Mouse (Mus musculus) megakaryocyte-erythroid progenitor cell, adult 5-6 weeks (primary cell): ENCODE data around the gene Hs6st1. TPM values are rescaled to one million over a fixed set of nuclear protein-coding genes. Genes with fewer than 3 reads are reported as not detected.
A peak's percentile ranks its signal among the peaks of the same experiment; 100 is the strongest.
"Not testable (repeated sequence)": the region's sequence is repeated elsewhere in the genome, so short reads cannot be mapped to it uniquely, and the experiment has no call there.

Experiments used
- ATAC-seq: replicated peaks from 2 replicates; pipeline ENCODE4 v1.8.0; 2016; ENCODE audit warnings: mild to moderate bottlenecking, inconsistent platforms; ENCODE audit not compliant: severe bottlenecking, poor library complexity, low FRiP score, low TSS enrichment
- total RNA-seq, 2 experiments: library from RNA; stranded (forward) in 1 of 2; stranded (reverse) in 1 of 2; fragments of 200-1000, 215-1000 nt in 1 of 2; fragments of >200 nt in 1 of 2; fragmentation: Nextera tagmentation in 1 of 2; gene quantifications; 2 replicates each; pipeline ENCODE4 v1.2.3; 2014 to 2017

Hs6st1 gene
- 50.8 and 62.3 TPM in 2 replicates for total RNA-seq (2014; fragmentation: Nextera tagmentation)
- 18.3 and 30.2 TPM in 2 replicates for total RNA-seq (2017)

- peak; percentile 42 for ATAC-seq
Measured at GRCm38 (mm10) chr1:36068076-36068475, at the start of gene Hs6st1. Hs6st1 (plus strand) TSS chr1:36068400.

- ATAC-seq, result no peak
Measured at GRCm38 (mm10) chr1:36018617-36019016, 49.6 kb upstream of the Hs6st1 start.

GRCm38 (mm10) chr1:36019161-36019560, 49.0 kb upstream of the Hs6st1 start:
- no peak for ATAC-seq

GRCm38 (mm10) chr1:36020315-36020714, 47.9 kb upstream of the Hs6st1 start:
- no peak for ATAC-seq

- ATAC-seq, result no peak
Measured at GRCm38 (mm10) chr1:36030421-36030821, 37.8 kb upstream of the Hs6st1 start.

GRCm38 (mm10) chr1:36038769-36039168, 29.4 kb upstream of the Hs6st1 start:
- ATAC-seq, result no peak

- ATAC-seq, result no peak
Measured at GRCm38 (mm10) chr1:36042072-36042471, 26.1 kb upstream of the Hs6st1 start.

- not testable (repeated sequence) for ATAC-seq
Measured at GRCm38 (mm10) chr1:36043793-36044192, 24.4 kb upstream of the Hs6st1 start.

- ATAC-seq, result no peak
Measured at GRCm38 (mm10) chr1:36044288-36044687, 23.9 kb upstream of the Hs6st1 start.

GRCm38 (mm10) chr1:36052672-36053071, 15.5 kb upstream of the Hs6st1 start:
- no peak for ATAC-seq

- ATAC-seq, result no peak
Measured at GRCm38 (mm10) chr1:36053566-36053965, 14.6 kb upstream of the Hs6st1 start.

GRCm38 (mm10) chr1:36054182-36054966, 13.8 kb upstream of the Hs6st1 start:
- peak; percentile 99 for ATAC-seq

- ATAC-seq, result no peak; the same call in 1 of the 2 replicates
Measured at GRCm38 (mm10) chr1:36054967-36055357, 13.2 kb upstream of the Hs6st1 start.

GRCm38 (mm10) chr1:36059351-36059750, 8.8 kb upstream of the Hs6st1 start:
- ATAC-seq, result no peak

- ATAC-seq, result no peak
Measured at GRCm38 (mm10) chr1:36059959-36060953, 7.9 kb upstream of the Hs6st1 start.

- ATAC-seq, result no peak
Measured at GRCm38 (mm10) chr1:36061211-36061915, 6.8 kb upstream of the Hs6st1 start.

- ATAC-seq, result peak; percentile 53
Measured at GRCm38 (mm10) chr1:36062088-36062805, 6.0 kb upstream of the Hs6st1 start.

- ATAC-seq, result no peak
Measured at GRCm38 (mm10) chr1:36062826-36063640, 5.2 kb upstream of the Hs6st1 start.
